Mouse (Mus musculus) E14TG2a.4 (cell line): ENCODE measurements around the gene Cd40.

Source experiments
- CTCF ChIP-seq: conservative IDR thresholded peaks from 2 replicates; pipeline ENCODE4 v1.5.1; 2014; ENCODE audit warnings: low read length
- NANOG ChIP-seq: IDR thresholded peaks from 2 replicates; pipeline ENCODE4 v1.6.1; 2014; ENCODE audit warnings: borderline replicate concordance, low read length, mixed read lengths

DNA sequence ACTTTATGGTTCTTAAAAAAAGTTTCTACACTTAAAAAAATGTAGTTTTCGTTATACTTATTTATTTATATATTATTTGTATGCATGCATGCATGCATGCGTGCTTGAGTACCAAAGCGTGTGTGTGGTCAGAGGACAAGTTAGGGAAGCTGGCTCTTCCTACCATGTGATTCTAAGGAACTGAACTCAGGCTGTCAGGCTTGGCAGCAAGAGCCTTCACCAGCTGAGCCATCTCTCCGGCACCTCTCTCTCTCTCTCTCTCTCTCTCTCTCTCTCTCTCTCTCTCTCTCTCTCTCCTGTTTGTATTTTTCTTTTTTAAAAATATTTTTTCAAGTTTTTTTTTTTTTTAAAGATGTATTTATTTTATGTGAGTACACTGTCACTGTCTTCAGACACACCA lies 4.5 kb downstream of the Cd40 start:
- TF ChIP-seq CTCF: no peak
- no peak for TF ChIP-seq NANOG
